Mouse (Mus musculus) hematopoietic multipotent progenitor cell, adult 10-12 weeks (in vitro differentiated cells): Measurements from ENCODE around the gene Slamf9. TPM values are rescaled to one million over a fixed set of nuclear protein-coding genes. Genes with fewer than 3 reads are reported as not detected.

ENCODE experiments used
- polyA plus RNA-seq: library from polyadenylated mRNA; stranded (reverse); fragments of >175 nt; gene quantifications from 2 replicates; pipeline ENCODE4 v1.2.3, GENCODE M21; 2012; ENCODE audit warnings: low replicate concordance

The Slamf9 gene
- 0.40 and 0.54 TPM in 2 replicates for polyA plus RNA-seq

DNA sequence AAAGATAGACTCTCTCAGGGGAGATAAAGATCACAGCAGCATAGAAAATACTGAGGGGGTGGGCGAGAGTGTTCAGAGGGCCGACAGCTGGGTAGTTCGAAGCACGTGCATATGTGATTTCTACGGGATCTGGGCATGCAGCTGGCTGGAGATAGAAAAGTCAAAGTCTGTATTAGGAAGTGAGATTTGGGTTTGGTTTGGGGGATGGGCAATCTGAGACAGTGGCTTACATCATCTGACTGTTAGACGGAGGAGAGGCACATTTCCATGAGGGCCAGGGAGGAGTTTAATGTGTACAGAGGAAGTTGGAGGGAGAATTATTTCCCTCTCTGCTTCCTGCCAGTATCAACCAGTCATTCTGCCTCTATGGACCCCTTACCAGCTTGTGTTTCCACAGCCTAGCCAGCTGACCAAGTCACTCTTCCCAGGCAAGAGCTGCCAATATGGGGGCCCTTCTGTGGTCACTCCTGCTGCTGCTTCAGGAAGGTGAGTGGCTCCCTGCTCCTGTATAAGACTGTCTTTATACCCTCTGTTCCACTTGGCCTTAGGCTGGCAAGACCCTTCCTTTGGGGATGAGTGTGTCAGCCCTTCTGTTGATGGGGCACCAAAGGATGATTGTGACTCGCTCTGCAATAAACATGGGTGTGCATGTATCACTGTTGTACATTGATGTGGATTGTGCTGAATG lies at the start of gene Slamf9:
Gene Slamf9, plus strand, starts transcription at position 305 of the 688 bp plus-strand sequence.

GRCm38 (mm10) chr1:172481540-172482280 lies 6.6 kb downstream of the Slamf9 start, which contains the start of gene Igsf9:
Igsf9 (plus strand) TSS chr1:172481788.

DNA sequence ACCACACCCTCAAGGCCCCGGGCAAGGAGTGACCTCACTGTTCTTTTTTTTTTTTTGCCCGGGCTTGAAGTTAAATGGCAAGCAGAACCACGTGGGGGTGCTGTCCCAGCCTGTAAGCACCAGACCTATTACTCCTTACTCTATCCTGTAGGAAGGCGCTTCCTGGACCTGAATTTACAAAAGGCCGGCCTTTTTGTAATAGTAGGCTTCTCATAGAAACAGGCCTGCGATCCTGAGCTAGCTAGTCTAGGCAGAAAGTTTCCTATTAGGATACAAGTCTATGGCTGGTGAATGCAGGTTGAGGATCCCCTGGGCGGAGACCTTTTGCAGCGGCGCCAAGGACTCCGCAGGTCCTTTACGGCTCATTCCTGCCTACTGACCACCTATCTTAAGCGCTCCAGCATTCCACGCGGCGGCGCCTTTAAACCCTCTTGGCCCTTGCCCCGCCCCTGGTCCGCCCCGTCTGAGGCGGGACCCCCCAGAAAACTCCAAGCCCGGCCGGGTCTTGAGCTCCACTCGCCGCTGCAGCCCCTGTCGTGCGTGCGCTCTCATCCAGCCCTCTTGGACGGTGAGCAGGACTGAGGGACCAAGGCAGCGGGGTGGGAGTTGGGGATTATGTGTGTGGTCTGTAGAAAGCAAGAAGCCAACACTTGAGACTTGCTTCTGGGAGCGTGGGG lies 24.7 kb downstream of the Slamf9 start, which contains the start of gene Tagln2:
Gene Tagln2, plus strand, starts transcription at position 283 of the 677 bp plus-strand sequence.

DNA sequence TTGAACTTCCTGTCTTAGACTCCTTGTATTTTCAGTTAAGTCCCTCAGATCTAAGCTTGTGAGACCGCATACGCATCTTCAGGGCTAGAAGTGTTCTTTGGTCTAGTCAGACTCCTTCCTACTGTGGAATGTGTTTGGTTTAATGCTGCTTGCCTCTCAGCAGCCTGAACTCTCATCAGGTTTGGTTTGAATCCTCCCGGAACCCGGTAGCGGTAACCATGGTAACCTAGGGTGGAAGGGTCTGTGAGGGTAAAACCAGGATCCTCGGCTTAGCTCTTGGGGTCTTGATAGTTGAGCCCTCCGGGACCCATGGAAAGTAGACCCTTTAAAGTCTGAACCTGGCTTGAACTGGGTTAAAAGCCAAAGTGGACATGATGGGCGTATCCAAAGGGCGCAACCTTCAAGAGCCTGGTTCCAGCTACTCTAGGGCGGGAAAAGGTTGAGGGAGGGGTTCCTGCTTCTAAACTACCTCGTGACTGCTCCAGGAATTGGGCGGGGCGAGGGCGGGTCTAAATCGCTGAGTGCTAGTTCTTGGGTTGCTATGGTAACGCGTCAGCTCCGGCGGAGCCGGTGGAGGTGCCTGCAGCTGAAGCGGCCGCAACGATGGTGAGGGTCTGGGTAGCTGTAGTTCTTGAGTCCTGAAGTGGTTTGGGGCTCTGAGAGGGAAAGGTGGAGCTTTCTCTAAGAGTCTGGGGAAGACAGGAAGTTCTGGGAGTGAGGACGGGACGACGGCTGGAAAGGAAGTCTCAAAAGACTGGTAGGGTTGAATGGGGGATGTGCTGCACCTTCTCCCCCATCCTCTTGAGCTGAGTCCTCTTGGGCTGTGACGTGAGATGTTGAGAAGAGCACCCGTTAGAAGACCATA lies 45.6 kb downstream of the Slamf9 start, which contains the start of gene Cfap45:
Gene Cfap45, plus strand, starts transcription at position 226 of the 865 bp plus-strand sequence.

Other genes starting within 250 kb of the Slamf9 start
- not detected in 2 replicates for gene Atp1a4, start 216.9 kb upstream of the Slamf9 start, polyA plus RNA-seq
- gene Igsf8, start 213.7 kb upstream of the Slamf9 start, polyA plus RNA-seq = 91.7 and 109 TPM in 2 replicates
- gene Atp1a2, start 177.3 kb upstream of the Slamf9 start, polyA plus RNA-seq = 0.03 TPM in 1 of 2 replicates, not detected in the other
- 1.2 and 1.5 TPM in 2 replicates for gene Kcnj9, start 146.0 kb upstream of the Slamf9 start, polyA plus RNA-seq
- gene Kcnj10, start 134.1 kb upstream of the Slamf9 start, polyA plus RNA-seq = 9.4 and 15.4 TPM in 2 replicates
- 14.4 and 30.6 TPM in 2 replicates for gene Pigm, start 98.8 kb upstream of the Slamf9 start, polyA plus RNA-seq
- gene Igsf9, start 6.4 kb downstream of the Slamf9 start, polyA plus RNA-seq = 5.4 and 9.7 TPM in 2 replicates
- 84.0 and 546 TPM in 2 replicates for gene Tagln2, start 24.7 kb downstream of the Slamf9 start, polyA plus RNA-seq
- gene Cfap45, start 45.4 kb downstream of the Slamf9 start, polyA plus RNA-seq = 0.07 and 0.28 TPM in 2 replicates
- 0.36 and 0.48 TPM in 2 replicates for gene Vsig8, start 80.6 kb downstream of the Slamf9 start, polyA plus RNA-seq
- 0.98 and 2.4 TPM in 2 replicates for gene Slamf8, start 115.2 kb downstream of the Slamf9 start, polyA plus RNA-seq
- 0.15 TPM in 1 of 2 replicates, not detected in the other for gene Fcrl6, start 127.2 kb downstream of the Slamf9 start, polyA plus RNA-seq
- gene Dusp23, start 157.6 kb downstream of the Slamf9 start, polyA plus RNA-seq = 4.3 and 6.6 TPM in 2 replicates
- not detected in 2 replicates for gene Crp, start 222.7 kb downstream of the Slamf9 start, polyA plus RNA-seq